19 mouse cellular contexts compared by ENCODE assay signal in genomic region chr17:86397097-86397496, GRCm38 (mm10).
"Had no signal": no experiment of that assay in that cellular context is flagged by ENCODE, and none has a peak within 500 bp of the region (broad histone marks: within the 10 kb centered on the region; RNA-seq: fewer than 3 reads in every experiment).

No protein-coding gene starts in this region.

- DNase-seq: gastrocnemius, postnatal 14 days; gastrocnemius, postnatal 36 days; heart, postnatal 14 days; heart, postnatal 36 days; kidney, postnatal 14 days; layer of hippocampus, adult 9-11 months; layer of hippocampus, postnatal 36 days; left cerebral cortex, postnatal 4 days had no signal

- H3K27me3 ChIP-seq: hindbrain, embryonic 13.5 days; hindbrain, embryonic 15.5 days; kidney, embryonic 15.5 days; limb, embryonic 13.5 days; limb, embryonic 15.5 days; liver, embryonic 12.5 days had no signal

- H3K4me3 ChIP-seq: hindbrain, embryonic 13.5 days; hindbrain, embryonic 15.5 days; kidney, embryonic 15.5 days; limb, embryonic 13.5 days; limb, embryonic 15.5 days; liver, embryonic 12.5 days had no signal

- H3K9me3 ChIP-seq: hindbrain, embryonic 13.5 days; hindbrain, embryonic 15.5 days; kidney, embryonic 15.5 days; limb, embryonic 13.5 days; limb, embryonic 15.5 days; liver, embryonic 12.5 days had no signal

- H3K36me3 ChIP-seq: hindbrain, embryonic 13.5 days; hindbrain, embryonic 15.5 days; kidney, embryonic 15.5 days; limb, embryonic 13.5 days; limb, embryonic 15.5 days; liver, embryonic 12.5 days had no signal

- ATAC-seq: hindbrain, postnatal 0 days; intestine, embryonic 16.5 days; liver, embryonic 12.5 days had no signal

- H3K9ac ChIP-seq: hindbrain, embryonic 13.5 days; hindbrain, embryonic 15.5 days; kidney, embryonic 15.5 days; limb, embryonic 13.5 days; limb, embryonic 15.5 days; liver, embryonic 12.5 days; liver, embryonic 14.5 days had no signal

- H3K4me1 ChIP-seq: hindbrain, embryonic 13.5 days; hindbrain, embryonic 15.5 days had no signal

- H3K4me2 ChIP-seq: heart, embryonic 11.5 days; hindbrain, embryonic 13.5 days; hindbrain, embryonic 15.5 days; kidney, embryonic 15.5 days; limb, embryonic 13.5 days; limb, embryonic 15.5 days; liver, embryonic 12.5 days had no signal

- H3K27ac ChIP-seq: hindbrain, embryonic 13.5 days; hindbrain, embryonic 15.5 days; hindbrain, postnatal 0 days; kidney, embryonic 15.5 days; kidney, postnatal 0 days; limb, embryonic 13.5 days; limb, embryonic 15.5 days; liver, embryonic 12.5 days; liver, embryonic 14.5 days had no signal
